Mouse (Mus musculus): ENCODE measurements around the gene Slco6d1. TPM values are rescaled to one million over a fixed set of nuclear protein-coding genes. Genes with fewer than 3 reads are reported as not detected.
"Not testable (repeated sequence)": the region's sequence is repeated elsewhere in the genome, so short reads cannot be mapped to it uniquely, and the experiment has no call there.

The Slco6d1 gene
- polyA plus RNA-seq (2014; fragmentation: Nextera tagmentation; extraction: Ambion mirVana), result not detected in 2 replicates

DNA sequence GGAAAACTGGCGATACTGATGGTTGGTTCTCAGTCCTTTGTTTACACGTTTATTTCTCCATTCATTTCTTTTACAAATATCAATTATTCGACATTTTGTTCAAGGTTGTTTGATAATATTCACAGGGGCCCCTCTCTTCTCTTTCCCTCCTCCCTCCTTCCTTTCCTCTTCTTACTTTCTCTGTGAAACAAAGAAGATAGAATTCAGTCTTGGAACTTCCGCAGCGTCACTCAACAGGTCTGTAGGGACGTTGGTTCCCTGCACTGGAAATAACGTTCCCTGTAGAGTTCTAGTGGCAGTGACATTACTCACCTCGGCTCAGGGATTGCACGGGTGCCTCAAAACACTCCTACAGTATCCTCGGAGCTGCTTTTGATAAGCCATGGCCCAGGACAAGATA, at the start of gene Slco6d1:
Gene Slco6d1 (plus strand): TSS at position 301 of the 400 bp plus-strand sequence.
- ATAC-seq (ENCODE audit: low read depth), result no peak
- Histone ChIP-seq H3K4me1 (ENCODE audit: control insufficient read depth, insufficient read depth, low read length) (no peaks in the 10 kb centered on the region), H3K27me3 (replicated peaks; ENCODE audit: control insufficient read depth, insufficient read depth, low read length) (no peaks in the 10 kb centered on the region), H3K9ac (ENCODE audit: low read depth, low read length) (no peak within 1 kb of the TSS), H3K4me2 (ENCODE audit: low read depth, low read length) (no peak within 1 kb of the TSS), H3K36me3 (ENCODE audit: control insufficient read depth, insufficient read depth, low read length) (no peaks in the 10 kb centered on the region), H3K9me3 (ENCODE audit: control insufficient read depth, low read length) (no peaks in the 10 kb centered on the region), H3K4me3 (ENCODE audit: low read depth, low read length) (no peak within 1 kb of the TSS), H3K27ac (replicated peaks; ENCODE audit: low read depth, low read length) (no peak within 1 kb of the TSS)
- no peak for DNase-seq (ENCODE audit: low spot score)
- 87% methylated on average over 10 of the region's 10 CpGs for WGBS

DNA sequence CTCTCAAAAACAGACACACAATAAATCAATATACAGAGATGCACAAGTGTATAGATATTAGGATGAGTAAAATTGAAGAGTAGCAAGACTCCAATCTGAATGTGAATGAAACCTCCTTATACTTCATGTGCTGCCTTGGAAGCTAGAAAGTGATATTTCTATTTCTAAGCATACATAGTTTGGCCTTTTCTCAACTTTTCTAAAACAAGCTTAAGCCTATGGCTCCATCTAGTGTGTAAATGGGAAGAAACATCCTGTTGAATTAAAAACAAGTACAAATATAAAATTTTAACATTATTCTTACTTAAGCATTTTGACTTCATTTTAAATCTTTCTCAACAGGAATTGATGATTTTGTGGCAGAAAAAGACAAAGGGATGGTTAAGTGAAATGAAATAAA, 28.9 kb upstream of the Slco6d1 start:
- Histone ChIP-seq H3K4me2 (ENCODE audit: low read depth, low read length) (no peak overlapping the region), H3K9me3 (ENCODE audit: control insufficient read depth, low read length) (no peaks in the 10 kb centered on the region), H3K9ac (ENCODE audit: low read depth, low read length) (no peak overlapping the region), H3K27ac (replicated peaks; ENCODE audit: low read depth, low read length) (no peak overlapping the region), H3K36me3 (ENCODE audit: control insufficient read depth, insufficient read depth, low read length) (no peaks in the 10 kb centered on the region), H3K27me3 (replicated peaks; ENCODE audit: control insufficient read depth, insufficient read depth, low read length) (no peaks in the 10 kb centered on the region), H3K4me1 (ENCODE audit: control insufficient read depth, insufficient read depth, low read length) (no peaks in the 10 kb centered on the region), H3K4me3 (ENCODE audit: low read depth, low read length) (no peak overlapping the region)
- DNase-seq (ENCODE audit: low spot score), result no peak
- no peak for ATAC-seq (ENCODE audit: low read depth)

DNA sequence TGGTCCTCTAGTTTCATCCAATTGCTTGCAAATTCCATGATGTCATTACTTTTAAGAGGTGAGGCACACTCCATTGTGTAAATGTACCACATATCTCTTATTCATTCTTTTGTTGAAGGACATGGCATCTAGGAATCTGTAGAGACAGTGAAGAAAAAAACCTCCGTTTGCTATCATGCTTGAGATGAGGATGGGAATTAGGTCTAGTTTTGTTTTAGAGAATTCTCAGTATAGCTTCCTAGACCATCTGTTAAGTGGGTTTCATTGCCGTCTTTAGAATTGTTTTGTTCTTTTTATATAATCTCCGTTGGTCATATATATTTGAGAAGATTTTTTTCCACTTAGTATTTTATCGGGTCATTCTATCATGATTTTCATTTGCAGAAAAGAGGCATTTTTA, 27.0 kb downstream of the Slco6d1 start:
- Histone ChIP-seq H3K4me2 (ENCODE audit: low read depth, low read length) (no peak overlapping the region), H3K4me1 (ENCODE audit: control insufficient read depth, insufficient read depth, low read length) (no peaks in the 10 kb centered on the region), H3K4me3 (ENCODE audit: low read depth, low read length) (no peak overlapping the region), H3K36me3 (ENCODE audit: control insufficient read depth, insufficient read depth, low read length) (no peaks in the 10 kb centered on the region), H3K27me3 (replicated peaks; ENCODE audit: control insufficient read depth, insufficient read depth, low read length) (no peaks in the 10 kb centered on the region), H3K9me3 (ENCODE audit: control insufficient read depth, low read length) (no peaks in the 10 kb centered on the region), H3K9ac (ENCODE audit: low read depth, low read length) (no peak overlapping the region), H3K27ac (replicated peaks; ENCODE audit: low read depth, low read length) (no peak overlapping the region)
- ATAC-seq (ENCODE audit: low read depth) (no peak), DNase-seq (ENCODE audit: low spot score) (no peak)
- WGBS, result 79% methylated on average over 4 of the region's 4 CpGs

DNA sequence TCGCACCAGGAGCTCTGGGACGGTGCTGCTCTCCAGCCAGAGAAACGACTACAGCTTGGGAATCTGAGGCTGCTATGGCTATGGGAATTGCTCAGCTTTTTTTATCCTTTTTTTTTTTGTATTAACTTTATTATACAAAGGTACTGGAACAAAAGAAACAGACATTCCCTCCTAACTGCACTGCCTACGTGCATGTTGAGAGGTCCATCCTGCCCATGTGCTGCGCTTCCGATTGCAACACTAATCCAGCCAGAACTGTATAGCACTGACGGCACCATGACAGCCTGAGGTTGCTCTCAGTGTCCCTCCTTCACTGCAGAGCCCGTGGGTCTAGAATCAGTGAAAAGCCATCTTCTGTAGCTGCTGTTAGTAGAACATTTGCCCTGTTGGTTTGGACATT, 38.3 kb downstream of the Slco6d1 start:
- ATAC-seq (ENCODE audit: low read depth); H3K36me3 ChIP-seq (ENCODE audit: control insufficient read depth, insufficient read depth, low read length); H3K27ac ChIP-seq (replicated peaks; ENCODE audit: low read depth, low read length); H3K4me1 ChIP-seq (ENCODE audit: control insufficient read depth, insufficient read depth, low read length); H3K9ac ChIP-seq (ENCODE audit: low read depth, low read length); DNase-seq (ENCODE audit: low spot score); H3K9me3 ChIP-seq (ENCODE audit: control insufficient read depth, low read length); H3K4me3 ChIP-seq (ENCODE audit: low read depth, low read length); H3K4me2 ChIP-seq (ENCODE audit: low read depth, low read length); H3K27me3 ChIP-seq (replicated peaks; ENCODE audit: control insufficient read depth, insufficient read depth, low read length): not testable (repeated sequence)
- 86% methylated on average over 8 of the region's 8 CpGs for WGBS

DNA sequence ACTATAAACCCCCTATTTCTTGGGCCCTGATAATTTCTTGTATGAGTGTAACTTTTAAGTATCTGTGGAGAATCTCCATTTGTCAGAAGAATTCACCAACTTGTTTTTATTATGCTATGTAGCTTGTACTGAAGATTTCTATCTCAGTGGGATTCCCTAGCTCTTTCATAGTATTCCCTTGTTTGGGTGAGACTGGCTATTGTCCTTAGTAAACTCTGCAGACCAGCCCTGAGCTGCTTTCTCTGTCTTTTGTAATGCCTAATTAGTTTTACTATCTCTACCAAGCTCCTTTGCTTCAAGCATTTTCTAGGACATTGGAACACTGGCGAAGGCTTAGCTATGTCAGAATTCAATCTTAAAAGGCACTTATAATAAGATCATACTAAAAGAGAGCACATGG, 55.5 kb downstream of the Slco6d1 start:
- not testable (repeated sequence) for DNase-seq (ENCODE audit: low spot score)

DNA sequence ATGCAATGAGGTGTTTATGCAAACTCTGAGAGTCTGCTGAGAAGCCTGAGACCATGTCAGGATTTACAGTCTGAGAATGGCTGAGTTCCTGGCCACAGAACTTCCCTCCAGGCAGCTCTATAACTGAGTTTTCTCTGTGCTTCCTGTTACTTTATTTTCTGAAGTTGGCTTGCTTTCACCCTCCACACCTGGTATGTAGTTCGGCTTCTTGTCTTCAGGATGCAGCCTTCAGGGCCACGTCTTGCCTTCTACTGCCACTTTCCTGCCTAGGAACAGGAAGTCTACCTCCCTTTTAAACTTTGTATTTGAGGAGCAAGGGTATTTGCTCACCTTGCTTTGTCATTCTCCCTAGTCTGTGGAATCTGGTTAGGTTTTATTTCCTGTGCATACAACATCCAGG, 58.3 kb downstream of the Slco6d1 start:
- Histone ChIP-seq H3K27me3 (replicated peaks; ENCODE audit: control insufficient read depth, insufficient read depth, low read length) (no peaks in the 10 kb centered on the region), H3K27ac (replicated peaks; ENCODE audit: low read depth, low read length) (no peak overlapping the region), H3K9ac (ENCODE audit: low read depth, low read length) (no peak overlapping the region), H3K9me3 (ENCODE audit: control insufficient read depth, low read length) (no peaks in the 10 kb centered on the region), H3K36me3 (ENCODE audit: control insufficient read depth, insufficient read depth, low read length) (no peaks in the 10 kb centered on the region), H3K4me3 (ENCODE audit: low read depth, low read length) (no peak overlapping the region), H3K4me1 (ENCODE audit: control insufficient read depth, insufficient read depth, low read length) (no peaks in the 10 kb centered on the region), H3K4me2 (ENCODE audit: low read depth, low read length) (no peak overlapping the region)
- WGBS, result 72% methylated on average over 2 of the region's 2 CpGs
- ATAC-seq (ENCODE audit: low read depth) (no peak), DNase-seq (ENCODE audit: low spot score) (no peak)

More for the DNA sequence above, 55.5 kb downstream of the Slco6d1 start:
- H3K27ac ChIP-seq (replicated peaks; ENCODE audit: low read depth, low read length); H3K9ac ChIP-seq (ENCODE audit: low read depth, low read length); H3K4me2 ChIP-seq (ENCODE audit: low read depth, low read length); H3K27me3 ChIP-seq (replicated peaks; ENCODE audit: control insufficient read depth, insufficient read depth, low read length); H3K4me1 ChIP-seq (ENCODE audit: control insufficient read depth, insufficient read depth, low read length); H3K4me3 ChIP-seq (ENCODE audit: low read depth, low read length); H3K36me3 ChIP-seq (ENCODE audit: control insufficient read depth, insufficient read depth, low read length); H3K9me3 ChIP-seq (ENCODE audit: control insufficient read depth, low read length); ATAC-seq (ENCODE audit: low read depth): not testable (repeated sequence)
- WGBS, result 91% methylated on average over 1 of the region's 1 CpGs

DNA sequence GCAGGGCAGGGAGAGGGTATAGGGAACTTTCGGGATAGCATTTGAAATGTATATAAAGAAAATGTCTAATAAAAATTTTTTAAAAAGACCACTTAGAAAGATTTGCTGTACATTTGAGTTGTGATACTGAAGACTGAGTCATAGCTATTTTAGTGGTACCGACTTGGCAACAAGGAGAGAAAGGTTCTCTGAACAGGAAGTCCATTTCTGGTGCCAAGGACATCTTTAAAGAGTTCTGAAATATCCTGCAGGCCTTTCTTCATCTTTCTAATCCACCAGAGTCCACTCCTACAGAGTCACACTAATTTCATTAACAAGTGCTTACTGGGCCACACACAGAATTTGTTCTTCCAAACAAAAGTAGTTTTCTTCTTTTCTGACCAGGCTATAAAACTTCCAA, 85.1 kb downstream of the Slco6d1 start:
- no peak for ATAC-seq (ENCODE audit: low read depth)
- no peaks in the 10 kb centered on the region for H3K27me3 ChIP-seq (replicated peaks; ENCODE audit: control insufficient read depth, insufficient read depth, low read length)

DNA sequence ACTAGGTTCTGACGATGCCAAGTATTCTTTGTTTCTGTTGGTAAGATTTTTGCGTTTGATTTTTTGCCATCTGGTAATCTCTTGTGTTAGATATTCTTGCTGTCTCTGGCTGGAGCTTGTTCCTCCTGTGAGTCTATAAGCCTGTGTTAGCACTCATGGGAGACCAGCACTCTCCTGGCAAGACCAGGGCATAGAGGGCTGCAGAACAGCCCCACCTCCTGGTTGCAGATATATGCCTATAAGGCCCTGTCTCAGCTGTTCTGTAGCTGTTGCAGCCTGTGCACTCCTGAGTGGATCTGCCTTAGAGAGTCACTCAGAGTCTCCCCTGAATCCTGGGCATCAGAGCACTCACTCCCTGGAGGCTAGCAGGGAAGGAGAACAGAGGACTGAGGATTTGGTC, 102.1 kb downstream of the Slco6d1 start:
- no peaks in the 10 kb centered on the region for H3K36me3 ChIP-seq (ENCODE audit: control insufficient read depth, insufficient read depth, low read length)
- H3K4me3 ChIP-seq (ENCODE audit: low read depth, low read length), result no peak overlapping the region
- no peaks in the 10 kb centered on the region for H3K9me3 ChIP-seq (ENCODE audit: control insufficient read depth, low read length)
- no peaks in the 10 kb centered on the region for H3K4me1 ChIP-seq (ENCODE audit: control insufficient read depth, insufficient read depth, low read length)
- DNase-seq (ENCODE audit: low spot score) (no peak), ATAC-seq (ENCODE audit: low read depth) (no peak)
- no peak overlapping the region for H3K9ac ChIP-seq (ENCODE audit: low read depth, low read length)
- 88% methylated on average over 2 of the region's 2 CpGs for WGBS
- no peak overlapping the region for H3K27ac ChIP-seq (replicated peaks; ENCODE audit: low read depth, low read length)
- no peak overlapping the region for H3K4me2 ChIP-seq (ENCODE audit: low read depth, low read length)
- no peaks in the 10 kb centered on the region for H3K27me3 ChIP-seq (replicated peaks; ENCODE audit: control insufficient read depth, insufficient read depth, low read length)

More for the DNA sequence above, 85.1 kb downstream of the Slco6d1 start:
- no peak overlapping the region for H3K4me2 ChIP-seq (ENCODE audit: low read depth, low read length)
- H3K4me1 ChIP-seq (ENCODE audit: control insufficient read depth, insufficient read depth, low read length), result no peaks in the 10 kb centered on the region
- DNase-seq (ENCODE audit: low spot score), result no peak
- no peak overlapping the region for H3K9ac ChIP-seq (ENCODE audit: low read depth, low read length)
- 84% methylated on average over 2 of the region's 2 CpGs for WGBS
- H3K4me3 ChIP-seq (ENCODE audit: low read depth, low read length), result no peak overlapping the region
- no peaks in the 10 kb centered on the region for H3K9me3 ChIP-seq (ENCODE audit: control insufficient read depth, low read length)
- no peaks in the 10 kb centered on the region for H3K36me3 ChIP-seq (ENCODE audit: control insufficient read depth, insufficient read depth, low read length)
- no peak overlapping the region for H3K27ac ChIP-seq (replicated peaks; ENCODE audit: low read depth, low read length)

DNA sequence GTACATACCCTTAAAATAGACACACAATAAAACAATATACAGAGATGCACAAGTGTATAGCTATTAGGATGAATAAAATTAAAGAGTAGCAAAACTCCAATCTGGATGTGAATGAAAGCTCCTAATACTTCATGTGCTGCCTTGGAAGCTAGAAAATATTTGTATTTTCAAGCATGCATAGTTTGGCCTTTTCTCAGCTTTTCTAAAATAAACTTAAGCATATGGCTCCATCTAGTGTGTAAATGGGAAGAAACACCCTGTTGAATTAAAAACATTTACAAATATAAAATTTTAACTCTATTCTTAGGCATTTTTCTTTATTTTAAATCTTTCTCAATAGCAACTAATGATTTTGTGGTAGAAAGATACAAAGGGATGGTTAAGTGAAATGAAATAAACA, 102.6 kb downstream of the Slco6d1 start:
- DNase-seq (ENCODE audit: low spot score) (peak; percentile 3), ATAC-seq (ENCODE audit: low read depth) (no peak)
- Histone ChIP-seq H3K4me2 (ENCODE audit: low read depth, low read length) (no peak overlapping the region), H3K9ac (ENCODE audit: low read depth, low read length) (no peak overlapping the region), H3K36me3 (ENCODE audit: control insufficient read depth, insufficient read depth, low read length) (no peaks in the 10 kb centered on the region), H3K27me3 (replicated peaks; ENCODE audit: control insufficient read depth, insufficient read depth, low read length) (no peaks in the 10 kb centered on the region), H3K4me1 (ENCODE audit: control insufficient read depth, insufficient read depth, low read length) (no peaks in the 10 kb centered on the region), H3K9me3 (ENCODE audit: control insufficient read depth, low read length) (no peaks in the 10 kb centered on the region), H3K27ac (replicated peaks; ENCODE audit: low read depth, low read length) (no peak overlapping the region), H3K4me3 (ENCODE audit: low read depth, low read length) (no peak overlapping the region)

Measured in embryonic facial prominence, embryonic 14.5 days (tissue).